Mouse (Mus musculus): Measurements from ENCODE around the gene Mcam.

The Mcam gene

DNA sequence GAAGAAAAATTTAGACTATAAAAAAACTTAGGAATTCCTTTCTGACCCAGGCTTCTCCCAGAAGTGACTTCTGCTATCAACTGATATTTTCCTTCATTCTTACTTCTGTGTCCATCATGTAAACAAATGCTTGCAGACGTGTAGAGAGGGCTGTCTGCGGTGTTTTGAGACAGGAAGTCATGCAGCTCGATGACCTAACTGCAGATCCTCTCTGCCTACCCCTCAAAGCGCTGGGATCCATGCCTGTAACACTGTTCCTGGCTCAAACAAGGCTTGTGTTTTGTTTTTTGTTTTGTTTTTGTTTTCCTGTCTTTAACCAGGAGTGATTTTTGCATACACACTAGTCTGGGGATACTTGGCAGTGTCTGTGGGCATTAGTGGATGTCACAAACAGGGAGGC is 3.6 kb downstream of the Mcam start:
- no peak for DNase-seq

DNA sequence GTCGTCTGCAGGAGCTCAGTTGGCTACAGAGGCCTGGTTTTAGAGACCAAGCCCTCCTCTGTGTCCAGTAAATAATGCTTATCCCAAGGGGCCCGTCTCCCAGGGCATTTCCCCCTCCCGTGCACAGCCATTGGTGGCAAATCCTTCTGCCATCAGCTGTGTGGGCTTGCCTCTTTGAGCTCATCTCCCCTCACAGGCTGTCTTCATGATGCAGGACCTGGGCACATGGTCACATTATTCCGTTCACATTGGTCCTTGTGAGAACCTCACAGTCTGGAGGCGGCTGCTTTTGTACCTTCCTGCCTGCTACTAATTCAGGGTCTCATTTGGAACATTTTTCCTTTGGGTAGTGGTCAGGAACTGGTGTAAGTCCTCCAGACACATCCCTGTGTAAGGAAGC is 7.7 kb downstream of the Mcam start:
- DNase-seq = no peak

DNA sequence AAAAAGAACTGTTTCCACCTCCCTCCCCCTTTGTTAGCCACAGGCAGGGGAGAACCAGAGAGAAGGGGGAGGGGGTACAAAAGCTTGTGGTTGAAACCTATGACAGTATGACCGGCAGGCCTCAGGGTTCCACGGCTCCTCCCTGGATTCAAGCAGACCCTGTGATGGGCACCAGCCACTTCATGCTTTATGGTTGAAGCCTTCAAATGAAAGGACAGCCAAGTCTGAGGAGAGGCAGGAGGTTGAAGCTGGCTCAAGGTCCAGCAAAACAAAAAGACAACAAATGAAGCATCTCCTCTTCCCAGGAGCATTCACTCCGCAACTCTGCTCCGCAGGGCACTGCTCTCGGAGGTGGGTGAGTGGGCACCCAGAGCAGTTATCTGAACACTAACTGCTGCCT is 9.2 kb downstream of the Mcam start:
- DNase-seq = peak in 1 of 2 experiments; percentile 9

DNA sequence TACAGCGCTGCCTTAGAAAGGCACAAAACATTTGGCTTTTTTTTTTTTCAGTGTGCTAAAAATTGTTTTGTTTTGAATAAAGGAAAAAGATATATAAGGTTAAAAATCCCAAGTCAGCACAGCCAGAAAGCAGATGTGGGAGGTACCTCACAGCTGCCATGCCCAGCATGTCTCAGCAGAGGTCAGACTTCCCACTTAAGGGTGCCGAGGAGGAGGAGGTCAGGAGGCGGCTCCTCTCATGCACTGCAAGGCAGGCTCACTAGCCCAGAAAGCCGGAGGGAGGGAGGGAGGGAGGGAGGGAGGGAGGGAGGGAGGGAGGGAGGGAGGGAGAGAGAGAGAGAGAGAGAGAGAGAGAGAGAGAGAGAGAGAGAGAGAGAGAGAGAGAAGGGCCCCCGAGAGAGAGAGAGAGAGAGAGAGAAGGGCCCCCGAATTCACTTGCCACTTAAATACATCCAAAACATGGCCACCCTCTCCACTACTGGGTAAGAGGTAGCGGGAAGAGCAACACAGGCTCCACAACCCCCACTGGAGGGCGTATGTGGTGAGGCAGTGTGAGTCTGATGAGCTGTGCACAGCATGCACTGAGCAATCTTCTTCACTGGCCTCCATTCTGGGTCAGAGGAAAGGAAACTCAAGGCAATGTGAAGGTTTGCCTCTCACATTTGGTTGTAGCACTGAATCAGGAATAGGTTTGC is 9.9 kb downstream of the Mcam start:
- peak in 1 of 2 experiments; percentile 74 for DNase-seq

DNA sequence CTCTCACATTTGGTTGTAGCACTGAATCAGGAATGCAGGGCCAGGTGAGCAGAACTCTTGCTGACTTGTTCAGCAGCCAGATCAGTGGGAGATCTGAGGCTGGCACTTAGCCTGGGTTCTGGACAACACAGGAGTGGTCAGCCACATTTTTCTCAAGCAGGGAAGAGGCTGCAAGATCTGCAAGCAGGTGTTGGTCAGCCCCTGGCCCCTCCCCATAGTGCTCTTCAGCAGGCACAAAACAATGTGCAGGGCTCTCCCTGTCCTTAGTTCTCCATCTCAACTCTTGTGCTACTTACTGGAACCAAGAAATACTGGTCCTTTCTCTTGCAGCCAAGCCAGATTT is 10.4 kb downstream of the Mcam start:
- peak; percentile 81 to 83 for DNase-seq

DNA sequence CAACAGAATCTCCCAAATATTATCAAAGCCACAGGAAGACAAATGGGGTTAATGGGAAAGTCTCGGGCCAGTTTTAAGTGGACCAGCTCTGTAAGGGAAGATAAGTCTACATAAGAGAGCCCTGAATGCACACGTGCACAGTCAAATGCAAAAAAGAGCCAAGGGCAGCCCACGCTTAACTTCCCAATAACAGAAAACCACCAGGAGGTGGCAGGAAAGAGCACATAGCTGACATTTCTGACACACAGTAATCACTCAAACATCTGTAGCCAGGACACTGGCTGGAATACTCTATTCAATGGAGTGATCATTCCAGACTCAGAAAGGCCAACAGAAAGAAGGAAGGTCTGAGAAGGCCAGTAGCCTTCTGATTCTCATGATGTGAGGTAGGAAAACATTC is 13.0 kb downstream of the Mcam start:
- peak in 1 of 2 experiments; percentile 24 for DNase-seq

DNA sequence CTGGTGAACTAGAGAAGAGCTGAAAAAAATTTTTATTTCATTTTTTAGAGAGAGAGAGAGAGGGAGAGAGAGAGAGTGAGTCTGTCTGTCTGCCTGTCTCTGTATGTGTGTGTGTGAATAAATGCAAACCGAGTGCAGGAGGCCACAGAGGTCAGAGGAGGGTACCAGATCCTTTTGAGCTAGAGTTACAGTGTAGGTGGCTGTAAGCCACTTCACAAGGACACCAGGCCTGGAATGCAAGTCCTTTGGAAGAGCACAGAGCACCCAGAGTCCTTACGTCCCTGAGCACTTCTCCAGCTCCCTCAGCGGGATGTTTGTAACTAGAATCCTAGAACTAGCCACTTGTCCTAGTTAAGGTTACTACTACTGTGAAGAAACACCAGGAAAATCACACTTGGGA is 25.6 kb downstream of the Mcam start:
- no peak for DNase-seq

DNA sequence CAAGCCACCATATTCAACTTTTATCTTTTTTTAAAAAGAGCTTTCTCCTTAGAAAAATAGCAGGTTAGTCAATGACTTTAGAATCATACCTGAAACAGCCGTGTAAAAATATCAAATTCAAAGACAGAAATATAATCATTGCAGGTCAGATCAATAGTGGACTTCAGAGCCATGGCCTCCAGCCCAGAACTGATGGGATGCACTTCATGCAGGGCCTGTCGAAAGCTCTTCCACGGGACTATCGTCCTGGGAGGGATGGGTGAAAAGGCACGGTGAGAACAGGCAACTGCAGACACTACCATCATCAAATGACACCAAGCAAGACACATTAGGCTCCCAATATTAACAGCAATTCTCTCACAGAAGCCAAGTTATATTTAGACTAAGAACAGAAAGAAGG is 34.7 kb downstream of the Mcam start:
- DNase-seq = no peak

DNA sequence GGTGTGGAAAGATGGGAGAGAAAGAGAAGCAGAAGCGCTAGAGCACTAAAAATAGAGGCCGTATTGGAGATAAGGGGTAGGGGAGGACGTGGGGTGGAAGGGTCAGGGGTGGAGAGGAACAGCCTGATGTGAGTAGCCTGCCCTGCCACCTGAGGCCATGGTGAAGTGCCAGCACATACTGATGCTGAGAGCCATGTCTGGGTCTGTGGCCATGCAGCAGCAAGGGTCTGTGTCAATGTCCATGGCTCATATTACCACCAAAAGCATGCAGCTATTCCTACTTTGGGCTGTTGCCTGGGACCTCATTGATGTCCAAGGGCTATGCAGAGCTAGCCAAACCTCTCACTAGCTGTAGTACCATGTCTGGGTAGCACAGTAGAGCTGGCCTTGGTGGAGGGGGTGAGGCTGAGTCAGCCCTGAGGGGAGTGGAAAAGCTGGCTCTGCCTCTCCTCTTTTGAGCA is 36.5 kb downstream of the Mcam start:
- DNase-seq = no peak

DNA sequence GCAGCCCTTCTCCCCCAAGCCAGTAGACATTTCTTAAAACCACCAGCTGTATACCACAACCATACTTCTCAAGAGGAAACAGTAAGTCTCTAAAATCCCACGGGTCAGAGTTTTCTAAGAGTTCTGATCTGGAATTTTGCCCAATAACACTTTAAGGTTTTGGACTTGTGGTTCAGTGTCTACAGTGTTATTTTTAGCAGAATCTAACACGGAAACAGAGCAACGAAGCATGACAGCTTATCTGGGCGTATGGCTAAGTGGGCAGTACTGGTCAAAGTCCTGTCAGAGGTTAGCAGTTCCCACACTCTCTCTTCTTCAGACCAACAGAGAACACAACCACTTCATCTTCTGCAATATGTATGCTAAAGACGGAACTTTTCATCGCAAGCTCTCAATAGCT is 41.3 kb downstream of the Mcam start:
- no peak for DNase-seq

DNA sequence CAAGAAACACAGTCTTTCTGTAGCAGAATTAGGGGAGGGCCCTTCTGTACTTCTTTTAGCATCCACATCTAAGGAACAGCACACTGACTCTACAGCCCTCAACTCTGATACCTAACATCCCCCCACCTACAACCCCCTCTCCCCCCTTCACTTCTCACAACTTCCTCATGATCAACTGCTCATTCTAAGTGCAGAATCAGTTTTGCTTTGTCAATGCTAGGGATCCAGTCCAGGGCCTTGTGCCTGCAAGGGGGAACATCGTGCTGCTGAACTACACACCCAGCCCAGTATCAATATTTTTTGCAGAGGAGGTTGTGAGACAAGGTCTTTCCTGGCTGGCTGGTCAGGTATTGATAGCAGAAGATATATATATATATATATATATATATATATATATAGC is 41.7 kb downstream of the Mcam start:
- DNase-seq = no peak

DNA sequence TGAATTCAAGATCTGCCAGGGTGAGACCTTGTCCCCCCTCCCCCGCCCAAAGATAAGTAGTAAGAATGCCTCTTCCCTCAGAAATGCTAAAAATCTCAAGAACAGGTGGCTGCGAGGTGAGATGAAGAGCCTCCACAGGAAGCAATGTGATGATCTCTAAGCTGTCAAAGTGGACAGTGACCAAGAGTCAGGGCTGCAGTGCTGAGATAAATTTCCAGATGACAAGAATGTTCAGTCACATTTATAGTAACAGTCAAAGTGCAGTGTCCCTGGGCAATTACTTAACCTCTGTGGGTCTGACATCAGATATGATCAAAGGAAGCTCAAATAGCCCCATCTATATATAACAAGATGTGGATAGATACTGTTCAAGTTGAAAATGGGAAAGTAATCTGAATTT is 43.1 kb downstream of the Mcam start:
- DNase-seq = no peak

DNA sequence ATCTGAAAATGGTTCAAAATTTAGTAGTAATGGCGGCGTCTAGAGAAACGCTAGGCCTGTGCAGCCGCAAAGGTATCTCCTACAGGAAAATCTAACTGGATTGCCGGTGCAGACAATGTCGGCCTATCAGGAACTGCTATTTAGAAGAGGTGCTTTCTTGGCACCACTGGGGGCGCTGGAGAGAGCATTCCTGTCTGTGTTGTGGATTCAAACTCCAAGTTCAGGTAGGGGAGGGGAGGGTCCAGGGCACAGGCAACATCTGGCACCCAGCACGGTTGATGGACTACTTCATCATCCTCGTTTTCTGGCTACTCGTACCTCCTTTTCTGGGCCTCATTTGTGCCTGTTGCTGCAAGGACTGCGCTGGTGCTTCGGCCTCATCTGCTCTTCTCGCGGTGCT is 44.1 kb downstream of the Mcam start:
- peak; percentile 34 to 57 for DNase-seq

DNA sequence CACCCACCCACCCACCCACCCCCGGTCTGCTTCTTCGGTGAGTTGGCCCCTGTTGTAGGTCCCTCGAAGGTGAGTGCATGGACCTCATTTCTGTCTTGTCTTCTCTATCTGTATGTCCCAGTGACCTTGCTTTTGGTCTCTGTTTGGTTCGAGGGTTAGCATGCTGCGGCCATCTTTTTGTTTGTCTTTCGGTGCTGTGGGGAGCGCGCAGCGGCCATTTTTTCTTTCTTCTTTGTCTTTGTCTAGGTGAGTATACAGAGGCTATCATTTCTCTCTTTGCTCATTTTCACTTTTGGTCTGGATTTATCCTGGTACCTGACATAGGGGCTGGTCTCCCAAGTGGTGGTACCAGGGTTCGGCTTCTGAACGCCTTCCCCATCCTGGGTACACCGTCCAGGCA is 44.5 kb downstream of the Mcam start:
- no peak for DNase-seq

DNA sequence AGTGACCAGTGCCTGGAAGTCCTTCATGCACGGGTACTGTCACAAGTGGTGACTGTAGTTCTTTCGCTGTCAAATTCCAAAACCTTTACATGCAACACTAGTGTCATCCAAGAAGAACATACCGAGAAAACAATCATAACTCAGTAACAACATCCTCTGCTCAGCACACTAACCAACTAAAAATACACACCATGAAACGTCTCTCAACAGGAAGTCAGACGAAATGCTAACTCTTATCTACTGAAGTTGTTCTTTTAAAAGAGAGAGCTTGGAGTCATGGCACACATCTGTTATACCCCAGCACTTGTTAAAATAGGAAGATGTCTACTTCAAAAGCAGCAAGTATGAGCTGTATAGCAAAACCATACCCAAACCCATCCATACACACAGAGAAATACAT is 47.3 kb downstream of the Mcam start:
- DNase-seq = no peak

DNA sequence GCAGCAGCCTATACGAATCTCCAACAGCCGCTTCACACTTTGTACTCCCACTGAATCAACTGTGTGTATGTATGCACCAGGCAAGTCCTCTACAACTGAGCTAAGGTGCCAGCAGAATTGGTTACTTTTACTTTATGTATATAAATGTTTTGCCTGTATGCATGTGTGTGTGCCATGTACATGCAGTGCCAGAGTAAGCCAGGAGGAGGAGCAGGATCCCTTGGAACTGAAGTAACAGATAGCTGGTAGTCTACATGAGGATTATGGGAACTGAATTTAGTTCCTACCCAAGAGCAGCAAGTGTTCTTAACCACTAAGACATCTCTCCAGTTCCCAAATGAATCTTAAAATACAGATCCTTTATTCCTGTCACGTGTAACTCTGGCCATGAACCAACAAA is 48.0 kb downstream of the Mcam start:
- peak in 1 of 2 experiments; percentile 53 for DNase-seq

DNA sequence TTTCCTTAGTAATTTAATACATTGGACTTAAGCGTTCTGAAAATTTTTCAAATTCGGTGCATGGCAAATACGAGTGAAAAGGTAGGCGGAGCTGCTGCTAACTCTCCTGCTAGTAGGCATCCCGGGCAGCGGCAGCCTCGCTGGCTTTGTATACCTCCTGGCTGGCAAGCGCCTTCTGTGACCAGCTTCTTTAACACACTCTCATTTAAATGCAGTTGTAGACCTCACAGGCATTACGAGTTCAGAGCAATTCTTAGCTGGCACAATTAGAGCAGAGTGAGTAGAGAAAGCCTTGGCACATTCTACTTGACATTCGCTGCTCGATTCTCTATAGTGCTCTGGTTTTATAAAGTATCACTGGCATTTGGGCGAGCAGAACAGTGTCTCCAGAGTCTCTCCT is 54.0 kb downstream of the Mcam start:
- peak in 1 of 2 experiments; percentile 37 for DNase-seq

DNA sequence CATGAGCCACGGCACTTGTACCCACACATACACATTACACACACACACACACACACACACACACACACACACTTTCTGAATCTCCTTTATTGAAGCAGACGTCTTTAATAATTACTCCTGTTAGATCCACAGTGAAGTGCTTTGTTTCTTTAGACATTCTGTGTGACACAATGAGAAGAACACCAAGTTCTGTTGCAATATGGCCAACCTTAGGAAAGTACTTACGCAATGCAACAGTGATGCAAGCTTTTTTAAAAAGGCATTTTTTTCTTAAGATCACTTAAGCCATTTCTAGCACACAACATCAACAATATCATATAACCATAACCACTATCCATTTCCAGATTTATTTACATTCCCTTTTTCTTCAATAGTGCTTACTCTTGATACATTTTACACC is 56.9 kb downstream of the Mcam start:
- DNase-seq = no peak

DNA sequence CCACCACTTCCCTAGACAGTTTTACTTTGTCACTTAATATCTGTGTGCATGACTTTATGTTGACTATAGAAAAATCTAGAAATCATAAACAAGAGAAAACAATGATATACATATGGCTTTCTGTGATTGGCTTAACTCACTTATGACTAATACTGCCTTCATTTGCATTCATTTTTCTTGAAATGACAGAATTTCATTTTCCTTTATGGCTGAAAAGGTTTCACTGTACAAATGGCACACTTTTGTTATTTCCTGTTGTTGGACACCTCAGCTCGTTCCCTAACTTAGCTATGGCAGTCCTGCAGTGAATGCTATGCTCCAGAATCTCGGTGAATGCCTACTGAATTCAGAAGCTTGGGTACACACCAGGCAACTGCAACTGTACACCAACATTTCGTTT is 58.0 kb downstream of the Mcam start:
- DNase-seq = no peak

Measured in cerebellum, postnatal 25 days (tissue).